Mouse (Mus musculus): Measurements from ENCODE around the gene Sec24c.

DNA sequence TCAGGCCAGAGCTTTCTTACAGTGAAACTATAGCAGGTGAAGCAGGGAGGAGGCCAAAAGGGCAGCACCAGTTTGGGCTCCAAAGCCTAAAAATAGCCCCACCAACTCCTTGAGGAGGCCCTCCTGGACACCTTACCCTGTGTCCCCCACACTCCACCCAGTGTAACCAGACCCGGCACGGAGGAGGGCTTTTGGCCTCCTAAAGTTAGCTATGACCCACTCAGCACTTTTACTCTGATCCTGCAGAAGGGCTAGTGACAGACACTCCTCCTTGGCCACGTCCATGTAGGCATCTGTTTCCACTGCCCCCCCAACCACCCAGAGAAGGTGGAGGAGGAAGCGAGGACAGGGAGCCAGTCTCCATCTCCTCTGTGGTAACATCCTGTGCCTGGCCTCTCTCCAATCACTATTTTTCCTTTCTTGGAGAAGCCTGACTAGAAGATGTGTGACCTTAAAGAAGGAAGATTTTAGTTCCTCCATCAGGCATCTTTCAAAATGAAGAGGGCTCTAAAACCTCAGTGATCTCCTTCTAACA, 22.3 kb upstream of the Sec24c start:
- TF ChIP-seq CTCF (IDR thresholded peaks at IDR 0.05; ENCODE audit: low read depth): no peak
- TF ChIP-seq EP300 (IDR thresholded peaks at IDR 0.05; ENCODE audit: low read depth): no peak
